Mouse (Mus musculus) liver (tissue): Measurements from ENCODE around the gene Chaf1a.
A peak's percentile ranks its signal among the peaks of the same experiment; 100 is the strongest.
"Not testable (repeated sequence)": the region's sequence is repeated elsewhere in the genome, so short reads cannot be mapped to it uniquely, and the experiment has no call there.

Experiments
- DNase-seq: peaks from one replicate; pipeline ENCODE4 v3.0.0-alpha.2; 2020; ENCODE audit warnings: mixed read lengths

The Chaf1a gene

GRCm38 (mm10) chr17:56038583-56039261, 1.5 kb upstream of the Chaf1a start:
- DNase-seq: no peak

- no peak for DNase-seq
These were observed 894 bp upstream of the Chaf1a start for GRCm38 (mm10) chr17:56039345-56039744.

- peak; percentile 56 for DNase-seq
These were observed 571 bp downstream of the Chaf1a start for GRCm38 (mm10) chr17:56040857-56041163.

GRCm38 (mm10) chr17:56051369-56051768, 11.1 kb downstream of the Chaf1a start:
- no peak for DNase-seq

GRCm38 (mm10) chr17:56054938-56055337, 14.7 kb downstream of the Chaf1a start:
- no peak for DNase-seq

- DNase-seq: no peak
These were observed 15.9 kb downstream of the Chaf1a start for GRCm38 (mm10) chr17:56055945-56056678.

GRCm38 (mm10) chr17:56057381-56058120, 17.3 kb downstream of the Chaf1a start:
- DNase-seq: no peak

GRCm38 (mm10) chr17:56062081-56062480, 21.8 kb downstream of the Chaf1a start:
- no peak for DNase-seq

GRCm38 (mm10) chr17:56065715-56066114, 25.5 kb downstream of the Chaf1a start:
- DNase-seq: not testable (repeated sequence)

GRCm38 (mm10) chr17:56066451-56066850, 26.2 kb downstream of the Chaf1a start:
- DNase-seq: no peak

- no peak for DNase-seq
These were observed 28.8 kb downstream of the Chaf1a start for GRCm38 (mm10) chr17:56069066-56069465.

GRCm38 (mm10) chr17:56071126-56071525, 30.9 kb downstream of the Chaf1a start:
- DNase-seq: no peak

GRCm38 (mm10) chr17:56072243-56072642, 32.0 kb downstream of the Chaf1a start:
- DNase-seq: no peak

- peak; percentile 95 for DNase-seq
These were observed 34.0 kb downstream of the Chaf1a start for GRCm38 (mm10) chr17:56074097-56074826.

GRCm38 (mm10) chr17:56074827-56075208, 34.6 kb downstream of the Chaf1a start, which contains the start of gene Ubxn6:
Gene Ubxn6 (minus strand): TSS chr17:56075028.
- peak; percentile 95 for DNase-seq

- no peak for DNase-seq
These were observed 37.3 kb downstream of the Chaf1a start for GRCm38 (mm10) chr17:56077523-56077922.

- DNase-seq: not testable (repeated sequence)
These were observed 38.1 kb downstream of the Chaf1a start for GRCm38 (mm10) chr17:56078361-56078760.

- DNase-seq: peak; percentile 100
These were observed 38.9 kb downstream of the Chaf1a start, which contains the start of gene Hdgfl2 for GRCm38 (mm10) chr17:56078880-56079795. Gene Hdgfl2 (plus strand): TSS chr17:56079634.

GRCm38 (mm10) chr17:56079921-56080320, 39.7 kb downstream of the Chaf1a start:
- DNase-seq: no peak

GRCm38 (mm10) chr17:56080781-56081585, 40.7 kb downstream of the Chaf1a start:
- DNase-seq: peak; percentile 42

- DNase-seq: no peak
These were observed 52.1 kb downstream of the Chaf1a start for GRCm38 (mm10) chr17:56092312-56092711.
